Mouse (Mus musculus) G1E-ER4 (cell line): ENCODE measurements around the gene Ikzf1. TPM values are rescaled to one million over a fixed set of nuclear protein-coding genes. Genes with fewer than 3 reads are reported as not detected.

Experiments used
- GATA1 ChIP-seq: IDR thresholded peaks from one replicate; pipeline ENCODE4 v1.8.0; 2012; ENCODE audit warnings: low read length, inconsistent platforms
- polyA plus RNA-seq: library from polyadenylated mRNA; stranded (reverse); fragments of >175 nt; gene quantifications from 2 replicates; pipeline ENCODE4 v1.2.3, GENCODE M21; 2012

Ikzf1 gene
- polyA plus RNA-seq, 1 experiment = 216 TPM

- TF ChIP-seq GATA1 = no peak
These were observed 45.3 kb downstream of the Ikzf1 start for GRCm38 (mm10) chr11:11730062-11730461.

DNA sequence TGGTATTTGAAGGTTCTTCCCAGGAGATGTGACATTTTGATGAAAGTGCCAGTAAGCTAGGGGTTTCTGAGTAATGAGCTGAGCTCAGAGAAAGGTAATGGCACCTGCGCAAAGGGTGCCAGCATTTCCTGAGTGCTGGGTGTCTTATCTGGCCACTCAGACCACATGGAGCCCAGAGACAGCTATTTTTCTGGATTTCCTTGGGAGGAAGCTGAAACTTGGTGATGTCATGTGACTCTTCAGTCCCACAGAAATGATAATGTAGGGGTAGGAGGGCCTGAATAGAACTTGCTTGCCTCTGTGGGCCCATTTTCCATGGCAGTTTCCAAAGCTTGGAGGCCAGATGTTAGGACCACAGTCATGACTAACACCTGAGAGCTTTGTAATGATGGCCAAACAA, 46.9 kb downstream of the Ikzf1 start:
- TF ChIP-seq GATA1 = no peak

- no peak for TF ChIP-seq GATA1
These were observed 48.4 kb downstream of the Ikzf1 start for GRCm38 (mm10) chr11:11732972-11733770.

DNA sequence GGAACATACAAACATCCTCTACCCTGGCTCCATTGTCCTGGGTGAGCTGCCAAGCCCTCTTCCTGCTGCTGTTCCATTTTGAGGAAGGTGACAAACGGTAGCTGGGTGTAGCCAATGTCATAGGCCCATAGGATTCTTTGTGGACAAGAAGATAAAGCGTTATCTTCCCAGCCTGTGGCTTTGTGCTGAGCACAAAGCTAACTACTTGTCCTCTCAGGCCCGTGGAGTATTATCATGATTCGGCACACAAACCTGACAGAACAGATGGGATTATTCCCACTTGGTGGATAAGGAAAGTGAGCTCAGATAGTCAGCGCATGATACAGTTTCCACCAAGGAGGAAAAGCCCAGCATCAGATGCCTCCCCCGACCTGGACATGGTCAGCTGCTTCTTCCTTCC, 50.4 kb downstream of the Ikzf1 start:
- TF ChIP-seq GATA1 = peak; percentile 95

GRCm38 (mm10) chr11:11736948-11737347, 52.1 kb downstream of the Ikzf1 start:
- TF ChIP-seq GATA1 = no peak

DNA sequence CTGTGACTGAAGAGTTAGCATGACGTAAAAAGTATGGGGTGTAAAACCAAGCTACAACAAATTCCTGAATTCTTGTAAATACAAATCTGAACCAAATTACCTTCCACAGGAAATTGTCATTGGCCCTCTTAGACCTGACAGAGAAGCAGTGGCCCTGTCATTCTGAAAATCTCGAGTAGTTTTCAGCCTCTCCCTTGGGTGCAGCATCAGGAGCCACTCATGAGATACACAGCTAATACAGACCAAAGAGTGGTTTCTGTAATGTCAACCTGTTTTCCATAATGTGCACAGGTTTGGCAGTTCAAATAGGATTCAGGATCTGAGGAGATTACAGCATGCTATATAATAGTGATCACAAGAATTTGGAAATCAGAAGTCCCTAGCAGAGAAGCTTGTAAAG, 52.8 kb downstream of the Ikzf1 start:
- TF ChIP-seq GATA1 = no peak

GRCm38 (mm10) chr11:11739054-11739453, 54.3 kb downstream of the Ikzf1 start:
- TF ChIP-seq GATA1 = no peak

DNA sequence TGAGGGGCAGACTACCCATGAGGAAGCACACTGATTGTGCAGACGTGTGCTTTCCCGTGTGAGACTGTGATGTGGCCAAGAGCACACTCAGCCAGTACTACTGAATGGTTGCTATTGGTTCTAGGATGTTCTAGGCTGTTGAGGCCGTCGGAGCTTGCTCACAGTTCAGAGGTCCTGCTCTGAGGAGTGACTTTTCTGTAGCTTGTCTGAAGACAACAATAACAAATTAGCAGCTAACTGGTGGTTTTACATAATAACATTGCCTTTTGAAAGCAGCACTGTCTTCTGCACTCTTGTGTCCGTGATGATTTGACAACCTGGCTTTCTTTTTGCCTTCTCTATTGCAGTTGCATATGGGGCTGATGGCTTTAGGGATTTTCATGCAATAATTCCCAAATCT, 55.8 kb downstream of the Ikzf1 start:
- TF ChIP-seq GATA1 = no peak

DNA sequence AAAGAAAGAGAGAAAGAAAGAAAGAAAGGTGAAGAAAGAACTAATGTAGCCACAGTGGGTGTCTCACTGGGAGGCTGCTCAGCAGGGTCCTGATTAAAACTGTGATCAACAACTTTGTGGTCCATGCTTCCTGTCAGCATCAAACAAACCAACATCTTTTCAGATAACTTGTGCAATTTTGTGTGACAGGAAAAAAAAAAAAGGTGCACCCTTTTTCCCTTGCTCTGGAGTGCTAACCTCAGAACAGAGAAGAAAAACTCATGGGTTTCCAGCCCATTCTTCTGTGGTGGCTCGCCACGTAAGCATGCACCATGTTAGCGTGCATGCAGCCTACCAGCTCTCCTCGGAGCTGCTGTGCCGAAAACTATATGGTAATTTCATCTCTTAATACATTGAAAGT, 56.8 kb downstream of the Ikzf1 start:
- TF ChIP-seq GATA1 = no peak

DNA sequence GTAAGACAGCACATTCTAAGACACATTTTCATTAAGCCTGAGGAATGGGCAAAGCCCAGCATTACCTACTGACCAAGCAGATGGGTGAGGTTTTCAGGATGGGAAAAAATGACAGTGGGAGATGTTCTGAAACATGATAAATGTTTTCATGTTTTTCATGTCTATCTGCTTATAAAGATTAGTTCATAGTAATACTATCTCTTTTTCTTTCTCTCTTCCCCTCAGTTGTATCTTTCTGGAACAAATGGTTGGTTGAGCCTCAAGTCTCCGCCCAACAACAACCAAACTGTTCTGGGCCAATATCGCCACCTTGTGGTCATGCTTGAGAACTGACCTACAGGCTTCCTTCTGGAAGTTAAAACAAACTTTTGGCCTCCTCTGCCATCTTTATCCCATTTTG, 57.8 kb downstream of the Ikzf1 start:
- no peak for TF ChIP-seq GATA1

GRCm38 (mm10) chr11:11744222-11744621, 59.4 kb downstream of the Ikzf1 start:
- no peak for TF ChIP-seq GATA1

- no peak for TF ChIP-seq GATA1
These were observed 66.3 kb downstream of the Ikzf1 start for GRCm38 (mm10) chr11:11751091-11751490.

DNA sequence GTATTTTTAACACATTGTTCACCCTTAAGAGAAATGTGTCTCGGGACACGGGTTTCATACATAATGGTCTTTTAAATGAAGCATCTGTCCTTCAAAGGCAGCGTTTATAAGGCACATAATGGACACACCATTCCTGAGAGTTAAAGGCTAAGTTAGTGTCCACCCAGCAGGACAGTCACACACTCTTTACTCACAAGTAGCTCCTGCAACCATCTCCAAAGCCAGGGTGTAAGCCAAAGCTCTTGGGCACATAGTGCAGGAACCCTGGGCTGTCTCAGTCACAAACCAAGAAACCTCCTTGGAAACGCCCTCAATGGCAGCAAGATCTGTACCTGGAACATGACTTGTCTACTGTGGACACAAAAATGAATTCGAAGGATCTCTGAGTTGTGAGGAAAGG, 68.1 kb downstream of the Ikzf1 start:
- TF ChIP-seq GATA1 = no peak

- no peak for TF ChIP-seq GATA1
These were observed 73.3 kb downstream of the Ikzf1 start for GRCm38 (mm10) chr11:11758121-11758520.

DNA sequence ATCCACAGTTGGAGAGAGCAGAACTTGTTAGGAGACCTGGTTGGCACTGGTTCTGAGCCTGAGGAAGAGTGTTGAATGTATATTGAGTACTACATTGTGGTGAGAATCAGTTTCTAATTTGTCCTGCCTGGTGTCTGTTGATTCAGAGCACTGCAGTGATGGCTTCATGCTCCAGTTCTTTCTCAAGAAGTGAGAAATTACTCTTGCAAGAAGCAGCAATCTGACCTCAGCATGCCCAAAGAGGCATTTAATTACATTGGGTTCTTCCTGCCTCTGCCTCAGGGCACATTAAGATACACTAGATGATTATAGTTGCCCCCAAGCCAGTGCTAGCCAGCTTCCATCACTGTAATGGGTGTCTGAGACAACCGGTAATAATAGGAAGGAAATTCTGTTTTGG, 74.1 kb downstream of the Ikzf1 start:
- TF ChIP-seq GATA1 = no peak

- no peak for TF ChIP-seq GATA1
These were observed 78.4 kb downstream of the Ikzf1 start for GRCm38 (mm10) chr11:11763211-11763666.

DNA sequence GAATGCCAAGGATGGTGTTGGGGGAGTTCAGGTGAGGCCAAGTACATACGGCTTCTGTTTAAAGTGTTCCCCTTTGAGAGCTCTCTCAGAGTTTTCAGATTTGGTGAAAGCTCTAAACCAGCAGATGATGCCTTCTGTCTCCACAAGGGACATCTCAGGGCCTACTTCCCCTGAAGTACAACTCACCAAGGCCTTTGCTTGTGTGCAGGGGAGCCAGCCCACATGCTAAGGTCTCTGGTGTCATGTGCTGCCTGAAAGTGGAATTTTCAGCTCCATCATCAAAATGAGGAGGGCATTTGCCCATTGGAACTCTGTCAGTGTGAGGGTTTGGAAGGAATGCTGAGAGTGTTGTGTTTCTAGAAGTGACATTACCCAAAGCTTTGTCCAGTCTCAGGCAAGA, 80.6 kb downstream of the Ikzf1 start:
- no peak for TF ChIP-seq GATA1
